Mouse (Mus musculus) midbrain, embryonic 13.5 days (tissue): ENCODE measurements around the gene Treh. TPM values are rescaled to one million over a fixed set of nuclear protein-coding genes. Genes with fewer than 3 reads are reported as not detected.

ENCODE experiments used
- ATAC-seq: fragments of 200-750 bp; cut with Nextera tagmentation; 2 replicates; pipeline ENCODE4 v1.8.0; 2017; ENCODE audit warnings: mild to moderate bottlenecking, moderate TSS enrichment, moderate library complexity
- H3K27ac ChIP-seq: fragments of 300-500 bp; sonication (generic); 2 replicates; pipeline ENCODE4 v1.5.1; 2015; ENCODE audit warnings: inconsistent platforms, mild to moderate bottlenecking, moderate library complexity
- H3K27me3 ChIP-seq: fragments of 300-500 bp; sonication (generic); 2 replicates; pipeline ENCODE4 v1.6.1; 2015; ENCODE audit warnings: mild to moderate bottlenecking, inconsistent platforms
- H3K36me3 ChIP-seq: fragments of 300-500 bp; sonication (generic); 2 replicates; pipeline ENCODE4 v1.6.1; 2015; ENCODE audit warnings: mild to moderate bottlenecking, inconsistent platforms
- H3K4me1 ChIP-seq: fragments of 300-500 bp; sonication (generic); replicated peaks from 2 replicates; pipeline ENCODE4 v1.6.1; 2015; ENCODE audit warnings: inconsistent platforms
- H3K4me2 ChIP-seq: fragments of 300-500 bp; sonication (generic); replicated peaks from 2 replicates; pipeline ENCODE4 v1.6.1; 2015; ENCODE audit warnings: moderate library complexity, mild to moderate bottlenecking, inconsistent platforms
- H3K4me3 ChIP-seq: fragments of 300-500 bp; sonication (generic); replicated peaks from 2 replicates; pipeline ENCODE4 v1.5.1; 2015; ENCODE audit warnings: mild to moderate bottlenecking, inconsistent platforms
- H3K9ac ChIP-seq: fragments of 300-500 bp; sonication (generic); replicated peaks from 2 replicates; pipeline ENCODE4 v1.6.1; 2015; ENCODE audit warnings: mild to moderate bottlenecking, inconsistent platforms
- H3K9me3 ChIP-seq: fragments of 300-500 bp; sonication (generic); 2 replicates; pipeline ENCODE4 v1.6.1; 2016; ENCODE audit warnings: mild to moderate bottlenecking, inconsistent platforms
- WGBS: fragments of 180-500 bp; shearing (Covaris S2); methylation state at CpG from one replicate; pipeline ENCODE4 v1.1.7; 2015; 5-methylcytosine and 5-hydroxymethylcytosine counted together
- polyA plus RNA-seq: library from polyadenylated mRNA; unstranded; fragments of >200 nt; fragmentation: Nextera tagmentation; extraction: Ambion mirVana; gene quantifications from 2 replicates; pipeline ENCODE4 v1.2.1, GENCODE M21; 2015

The Treh gene
- polyA plus RNA-seq, 1 experiment from 2014 or later, result not detected

GRCm38 (mm10) chr9:44708429-44708765, 35.4 kb downstream of the Treh start:
- peaks cover 86% of the 10 kb centered on the region for H3K36me3 ChIP-seq

GRCm38 (mm10) chr9:44708925-44709324, 35.9 kb downstream of the Treh start:
- Histone ChIP-seq H3K27me3 (no peaks in the 10 kb centered on the region; the same call in 1 of the 2 replicates), H3K27ac (no peak overlapping the region), H3K4me2 (peak overlapping the region; percentile 52), H3K4me3 (peak overlapping the region; percentile 24; the same call in 1 of the 2 replicates), H3K4me1 (peaks cover 29% of the 10 kb centered on the region), H3K36me3 (peaks cover 86% of the 10 kb centered on the region), H3K9ac (0 out of 2 replicates have a peak overlapping the region, but pooled peaks have one; percentile 50), H3K9me3 (no peaks in the 10 kb centered on the region)
- peak; percentile 25; the same call in 1 of the 2 replicates for ATAC-seq
- WGBS, result 17% methylated on average over 6 of the region's 6 CpGs

More at GRCm38 (mm10) chr9:44708429-44708765, 35.4 kb downstream of the Treh start:
- Histone ChIP-seq H3K4me3 (peak overlapping the region; percentile 24), H3K27me3 (no peaks in the 10 kb centered on the region; the same call in 1 of the 2 replicates), H3K9me3 (no peaks in the 10 kb centered on the region), H3K27ac (no peak overlapping the region), H3K4me2 (peak overlapping the region; percentile 52), H3K9ac (peak overlapping the region; percentile 49; the same call in 1 of the 2 replicates), H3K4me1 (peaks cover 26% of the 10 kb centered on the region)
- WGBS, result 1% methylated on average over 21 of the region's 24 CpGs
- peak; percentile 65 for ATAC-seq

GRCm38 (mm10) chr9:44709600-44709999, 36.6 kb downstream of the Treh start:
- H3K4me1 ChIP-seq, result peaks cover 29% of the 10 kb centered on the region
- H3K9ac ChIP-seq, result no peak overlapping the region
- H3K4me2 ChIP-seq, result no peak overlapping the region
- H3K36me3 ChIP-seq, result peaks cover 86% of the 10 kb centered on the region
- H3K9me3 ChIP-seq, result no peaks in the 10 kb centered on the region
- no peaks in the 10 kb centered on the region; the same call in 1 of the 2 replicates for H3K27me3 ChIP-seq
- ATAC-seq, result peak; percentile 26; the same call in 1 of the 2 replicates
- H3K27ac ChIP-seq, result no peak overlapping the region
- H3K4me3 ChIP-seq, result no peak overlapping the region
- 40% methylated on average over 2 of the region's 2 CpGs for WGBS

- H3K27ac ChIP-seq, result no peak overlapping the region
- no peak overlapping the region for H3K9ac ChIP-seq
- 86% methylated on average over 5 of the region's 5 CpGs for WGBS
- peaks cover 29% of the 10 kb centered on the region for H3K4me1 ChIP-seq
- H3K36me3 ChIP-seq, result peaks cover 86% of the 10 kb centered on the region
- no peak overlapping the region for H3K4me2 ChIP-seq
- no peak for ATAC-seq
- H3K27me3 ChIP-seq, result no peaks in the 10 kb centered on the region; the same call in 1 of the 2 replicates
- no peak overlapping the region for H3K4me3 ChIP-seq
- H3K9me3 ChIP-seq, result no peaks in the 10 kb centered on the region
Measured at GRCm38 (mm10) chr9:44710213-44710612, 37.2 kb downstream of the Treh start.

- Histone ChIP-seq H3K27me3 (no peaks in the 10 kb centered on the region; the same call in 1 of the 2 replicates), H3K4me1 (peaks cover 29% of the 10 kb centered on the region), H3K36me3 (peaks cover 86% of the 10 kb centered on the region), H3K4me2 (no peak overlapping the region), H3K4me3 (no peak overlapping the region), H3K9ac (no peak overlapping the region), H3K27ac (no peak overlapping the region), H3K9me3 (no peaks in the 10 kb centered on the region)
- WGBS, result 70% methylated on average over 17 of the region's 17 CpGs
- no peak for ATAC-seq
Measured at GRCm38 (mm10) chr9:44711602-44712001, 38.6 kb downstream of the Treh start.

- no peak overlapping the region for H3K9ac ChIP-seq
- no peak for ATAC-seq
- H3K27me3 ChIP-seq, result no peaks in the 10 kb centered on the region; the same call in 1 of the 2 replicates
- H3K4me2 ChIP-seq, result no peak overlapping the region
- no peak overlapping the region for H3K4me3 ChIP-seq
- H3K27ac ChIP-seq, result no peak overlapping the region
- H3K36me3 ChIP-seq, result peaks cover 88% of the 10 kb centered on the region
- H3K9me3 ChIP-seq, result no peaks in the 10 kb centered on the region
- H3K4me1 ChIP-seq, result peaks cover 32% of the 10 kb centered on the region
- 94% methylated on average over 6 of the region's 6 CpGs for WGBS
Measured at GRCm38 (mm10) chr9:44713080-44713479, 40.0 kb downstream of the Treh start.

- ATAC-seq, result no peak
- Histone ChIP-seq H3K9me3 (no peaks in the 10 kb centered on the region), H3K9ac (no peak overlapping the region), H3K36me3 (peaks cover 91% of the 10 kb centered on the region), H3K4me3 (no peak overlapping the region), H3K4me1 (peaks cover 32% of the 10 kb centered on the region), H3K27ac (no peak overlapping the region), H3K4me2 (no peak overlapping the region), H3K27me3 (no peaks in the 10 kb centered on the region; the same call in 1 of the 2 replicates)
- WGBS, result 86% methylated on average over 2 of the region's 2 CpGs
Measured at GRCm38 (mm10) chr9:44713574-44713973, 40.5 kb downstream of the Treh start.

GRCm38 (mm10) chr9:44715109-44715508, 42.1 kb downstream of the Treh start:
- H3K27me3 ChIP-seq, result no peaks in the 10 kb centered on the region
- no peak overlapping the region for H3K27ac ChIP-seq
- H3K36me3 ChIP-seq, result peaks cover 82% of the 10 kb centered on the region
- WGBS, result 89% methylated on average over 17 of the region's 17 CpGs
- peaks cover 34% of the 10 kb centered on the region for H3K4me1 ChIP-seq
- H3K9me3 ChIP-seq, result no peaks in the 10 kb centered on the region
- no peak overlapping the region for H3K4me2 ChIP-seq
- no peak for ATAC-seq
- no peak overlapping the region for H3K9ac ChIP-seq
- no peak overlapping the region for H3K4me3 ChIP-seq

GRCm38 (mm10) chr9:44715705-44716362, 42.8 kb downstream of the Treh start:
- Histone ChIP-seq H3K27me3 (no peaks in the 10 kb centered on the region), H3K4me2 (no peak overlapping the region), H3K4me3 (no peak overlapping the region), H3K36me3 (peaks cover 75% of the 10 kb centered on the region), H3K9me3 (no peaks in the 10 kb centered on the region), H3K4me1 (peaks cover 39% of the 10 kb centered on the region), H3K9ac (no peak overlapping the region), H3K27ac (no peak overlapping the region)
- ATAC-seq, result no peak
- 95% methylated on average over 29 of the region's 29 CpGs for WGBS

- H3K4me1 ChIP-seq, result peaks cover 48% of the 10 kb centered on the region
- no peak overlapping the region for H3K4me3 ChIP-seq
- H3K9ac ChIP-seq, result no peak overlapping the region
- H3K36me3 ChIP-seq, result peaks cover 61% of the 10 kb centered on the region
- no peak overlapping the region for H3K4me2 ChIP-seq
- H3K27ac ChIP-seq, result no peak overlapping the region
- H3K9me3 ChIP-seq, result no peaks in the 10 kb centered on the region
- ATAC-seq, result no peak
- H3K27me3 ChIP-seq, result no peaks in the 10 kb centered on the region
- 83% methylated on average over 6 of the region's 6 CpGs for WGBS
Measured at GRCm38 (mm10) chr9:44716997-44717821, 44.2 kb downstream of the Treh start.

GRCm38 (mm10) chr9:44717822-44718242, 44.8 kb downstream of the Treh start:
- H3K36me3 ChIP-seq, result peaks cover 55% of the 10 kb centered on the region
- H3K4me2 ChIP-seq, result no peak overlapping the region
- ATAC-seq, result no peak
- H3K4me3 ChIP-seq, result no peak overlapping the region
- no peak overlapping the region for H3K27ac ChIP-seq
- H3K27me3 ChIP-seq, result no peaks in the 10 kb centered on the region
- 85% methylated on average over 10 of the region's 10 CpGs for WGBS
- peaks cover 54% of the 10 kb centered on the region for H3K4me1 ChIP-seq
- H3K9me3 ChIP-seq, result no peaks in the 10 kb centered on the region
- H3K9ac ChIP-seq, result 0 out of 2 replicates have a peak overlapping the region, but pooled peaks have one; percentile 2
